Mouse (Mus musculus): ENCODE data around the gene Pdgfra.

Pdgfra gene

DNA sequence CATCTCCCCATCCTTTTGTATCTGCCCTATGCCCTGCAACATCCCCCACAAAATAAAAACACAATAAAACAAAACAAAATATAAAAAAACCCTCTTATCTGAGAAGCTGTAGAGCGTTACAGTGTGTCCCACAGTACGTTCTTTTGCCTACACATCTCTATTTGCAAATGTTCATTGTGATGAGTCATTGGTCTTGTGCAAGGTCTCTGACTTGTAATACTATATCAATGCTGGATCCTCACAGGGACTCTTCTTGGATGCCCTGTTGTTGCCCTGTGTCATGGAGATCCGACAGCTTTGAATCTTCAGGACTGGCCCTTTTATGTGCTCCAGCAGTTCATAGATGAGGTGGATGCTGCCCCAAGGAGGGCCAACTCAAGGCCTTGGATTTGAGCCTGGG is 55.8 kb downstream of the Pdgfra start:
- CTCF ChIA-PET = interaction anchor here (0.9 kb wide), 1 partner anchor 88 kb away, joined by 3 read pairs; no protein-coding TSS in a partner anchor

DNA sequence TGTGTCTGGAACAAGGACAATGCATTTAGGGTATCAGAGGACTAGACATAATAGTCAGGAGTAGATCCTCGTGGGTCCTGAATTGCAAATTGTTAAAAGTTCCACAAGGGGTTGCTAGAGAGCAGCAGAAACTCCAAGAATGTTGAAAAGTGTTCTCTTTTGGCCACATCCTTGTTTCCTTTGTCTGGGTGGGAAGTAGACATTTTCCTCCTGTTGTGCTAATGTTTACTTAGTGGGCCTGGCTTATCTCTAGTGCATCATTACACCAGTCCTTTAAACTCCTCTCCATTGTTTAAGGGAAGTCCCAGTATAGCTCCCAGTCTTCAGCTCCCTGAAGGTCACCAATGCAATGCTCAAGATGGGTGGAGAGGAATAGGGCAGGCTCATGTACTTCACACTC is 57.9 kb downstream of the Pdgfra start:
- CTCF ChIA-PET = no interaction called here

DNA sequence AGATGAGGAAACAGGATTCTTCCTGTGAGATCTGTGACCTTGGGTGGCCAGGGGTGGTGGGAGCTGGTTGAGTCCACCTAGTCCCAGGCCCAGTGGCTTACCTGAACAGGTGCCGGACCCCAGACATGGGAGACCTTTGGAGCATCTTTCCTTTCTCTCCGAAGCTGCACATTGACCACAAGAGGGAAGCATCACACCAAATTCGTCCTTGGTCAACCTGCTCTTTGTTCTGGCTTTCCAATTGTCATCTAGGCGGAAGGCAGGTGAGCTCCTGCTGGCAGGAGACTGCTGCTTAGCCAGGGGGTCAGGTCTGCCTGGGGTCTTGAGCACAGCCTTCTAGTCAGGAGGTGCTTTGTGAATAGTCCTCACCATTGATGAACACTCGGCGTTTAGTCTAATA is 62.4 kb downstream of the Pdgfra start:
- CTCF ChIA-PET = no interaction called here

DNA sequence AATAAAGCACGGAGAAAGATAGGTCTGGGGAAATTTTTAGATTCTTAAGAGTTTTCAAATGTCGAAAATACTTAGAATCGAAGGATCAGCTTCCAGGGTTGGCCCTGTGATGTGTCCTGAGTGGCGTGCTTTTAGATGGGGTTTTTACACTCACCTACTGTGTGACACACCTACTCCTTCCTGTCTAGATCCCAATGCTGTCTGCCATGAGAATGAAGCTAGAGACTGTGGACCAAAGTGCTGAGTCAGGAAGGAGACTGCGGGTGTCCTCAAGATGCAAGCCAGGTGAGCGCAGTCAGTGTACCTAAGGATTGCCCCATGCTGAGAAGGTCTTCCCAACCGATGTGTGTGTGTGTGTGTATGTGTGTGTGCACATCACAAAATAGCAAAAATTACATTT is 62.8 kb downstream of the Pdgfra start:
- CTCF ChIA-PET = no interaction called here

DNA sequence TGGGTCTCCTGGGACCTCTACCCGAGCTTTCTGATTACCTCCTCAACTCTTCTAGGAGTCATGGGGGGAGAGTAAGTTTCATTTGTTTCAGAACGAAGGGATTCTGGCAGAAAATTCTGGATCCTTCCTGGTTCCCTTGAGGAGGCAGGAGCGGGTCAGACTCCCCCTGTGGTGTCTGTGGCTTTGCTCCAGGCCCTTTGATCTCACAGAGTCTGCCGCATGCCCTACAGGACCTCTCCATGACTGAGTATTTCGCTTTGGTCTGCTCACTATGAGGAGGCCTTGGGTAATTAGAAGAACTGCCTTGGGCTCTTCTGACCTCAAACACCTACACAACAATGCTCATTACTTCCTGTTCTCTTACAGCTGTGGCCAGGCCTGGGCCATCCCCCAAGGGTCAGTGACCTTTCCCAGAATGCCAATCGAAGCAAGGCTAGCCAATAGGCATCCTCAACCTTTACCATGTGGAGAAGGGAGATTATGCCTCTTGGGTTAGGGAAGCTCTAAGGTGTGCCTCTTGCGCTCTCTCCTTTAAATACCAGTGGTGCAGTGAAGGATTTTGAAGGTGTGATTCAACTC is 63.7 kb downstream of the Pdgfra start:
- CTCF ChIA-PET = no interaction called here

DNA sequence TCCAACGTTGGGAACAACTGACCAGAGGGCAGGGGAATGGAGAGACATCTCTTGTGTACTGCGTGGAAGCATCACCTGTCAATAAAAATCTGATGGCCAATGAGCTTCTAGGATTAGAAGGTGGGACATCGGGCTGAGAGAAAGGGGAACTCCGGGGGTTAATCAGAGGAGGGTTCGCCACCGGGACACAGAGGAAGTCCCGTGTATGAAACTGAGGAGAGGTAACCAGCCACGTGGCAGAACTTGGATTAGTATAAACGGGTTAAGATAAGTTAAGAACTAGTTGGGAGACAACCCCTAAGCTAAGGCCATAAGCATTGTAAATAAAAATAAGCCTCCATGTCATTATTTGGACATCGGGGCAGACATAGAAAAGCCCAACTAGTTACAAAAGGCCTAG is 69.5 kb downstream of the Pdgfra start:
- CTCF ChIA-PET = no interaction called here

DNA sequence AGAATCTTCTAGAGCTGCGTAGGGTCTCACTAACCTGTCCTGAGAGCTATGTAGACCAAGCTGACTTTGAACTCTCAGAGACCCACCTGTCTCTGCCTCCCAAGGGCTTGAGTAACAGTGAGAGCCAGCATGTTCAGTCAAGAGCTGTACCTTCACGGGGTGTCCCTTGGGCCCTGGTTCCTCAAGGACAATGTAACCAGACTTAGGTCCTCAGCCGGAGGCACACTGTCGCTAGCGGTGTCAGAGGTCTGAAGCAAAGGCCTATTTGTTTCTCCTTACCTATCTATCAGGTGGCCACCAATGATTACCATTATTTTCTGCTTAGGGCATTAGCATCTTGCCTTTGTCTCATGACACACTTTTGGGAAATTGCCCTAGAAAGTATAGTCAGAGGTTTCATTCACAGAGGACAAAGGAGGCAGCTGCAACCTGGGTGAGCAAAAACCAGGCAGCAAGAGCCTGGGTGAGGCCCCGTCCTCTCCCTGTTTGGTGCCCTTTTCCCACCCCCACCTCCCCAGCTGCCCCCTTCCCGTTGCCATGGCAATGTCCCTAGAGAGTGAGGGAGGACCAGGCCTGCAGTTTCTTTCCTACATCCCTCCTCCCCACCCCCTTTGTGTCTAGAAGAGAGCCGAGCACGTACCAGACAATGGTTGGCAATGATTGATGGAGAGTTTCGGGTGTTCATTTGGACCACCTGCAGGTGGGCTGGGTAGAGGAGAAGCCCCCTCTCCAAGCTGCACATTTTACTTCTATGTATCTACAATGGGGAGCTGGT is 70.6 kb downstream of the Pdgfra start:
- CTCF ChIA-PET = no interaction called here

DNA sequence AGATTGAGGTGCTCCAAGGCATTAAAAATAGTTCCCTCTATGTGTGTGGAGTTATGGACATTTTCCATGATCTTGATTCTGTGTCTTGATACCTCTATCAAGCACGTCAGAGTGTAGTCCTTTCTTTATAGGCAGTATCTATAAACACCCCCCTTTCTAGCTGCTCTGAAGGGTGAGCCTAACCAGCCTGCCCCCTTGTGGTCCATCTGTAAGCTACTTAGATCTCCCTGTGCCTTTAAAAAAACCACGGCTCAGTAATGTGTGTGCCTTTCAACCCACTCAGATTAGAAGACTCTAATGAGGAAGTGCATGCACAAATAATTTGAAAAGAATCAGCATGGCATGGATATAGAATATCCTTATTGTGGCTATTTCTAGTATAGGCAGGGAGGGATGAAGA is 86.3 kb downstream of the Pdgfra start:
- CTCF ChIA-PET = no interaction called here

DNA sequence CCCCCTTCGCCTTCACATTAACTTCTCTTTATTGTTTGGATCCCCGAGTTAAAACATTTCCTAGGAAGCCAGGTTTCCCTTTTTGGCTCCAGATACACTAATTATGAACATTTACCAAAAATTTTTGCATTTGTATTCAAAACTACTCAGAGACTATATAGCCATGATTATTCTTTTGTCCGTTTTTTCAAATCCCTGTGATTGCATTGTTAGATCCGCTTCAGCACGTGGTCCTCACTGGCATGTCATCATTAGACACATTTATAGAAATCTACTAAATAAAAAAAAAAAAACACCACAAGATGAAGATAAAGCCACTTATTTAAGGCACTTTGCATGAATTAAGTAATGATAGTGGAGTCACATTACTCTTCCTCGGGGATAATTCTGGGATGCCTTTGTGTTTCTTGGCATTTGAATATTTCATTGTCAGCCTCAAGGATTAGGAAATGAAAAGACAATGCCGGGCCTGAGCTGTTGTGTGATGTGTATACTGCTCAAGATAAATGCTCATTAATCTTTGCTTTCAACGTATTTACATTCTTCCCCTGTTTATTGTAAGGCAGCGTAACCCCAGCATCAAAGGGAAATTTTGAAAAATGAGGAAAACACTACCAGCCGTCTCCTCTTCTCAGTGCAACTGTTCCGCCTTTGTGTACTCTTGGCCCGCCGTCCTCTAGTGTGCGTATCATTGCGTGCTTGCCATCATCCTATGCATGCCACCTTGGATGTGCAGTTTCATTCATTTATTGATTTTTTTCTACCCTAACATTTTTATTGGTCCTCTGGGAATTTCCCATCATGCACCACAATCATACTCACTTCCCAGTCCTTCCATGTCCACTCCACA is 87.1 kb downstream of the Pdgfra start:
- CTCF ChIA-PET = no interaction called here

DNA sequence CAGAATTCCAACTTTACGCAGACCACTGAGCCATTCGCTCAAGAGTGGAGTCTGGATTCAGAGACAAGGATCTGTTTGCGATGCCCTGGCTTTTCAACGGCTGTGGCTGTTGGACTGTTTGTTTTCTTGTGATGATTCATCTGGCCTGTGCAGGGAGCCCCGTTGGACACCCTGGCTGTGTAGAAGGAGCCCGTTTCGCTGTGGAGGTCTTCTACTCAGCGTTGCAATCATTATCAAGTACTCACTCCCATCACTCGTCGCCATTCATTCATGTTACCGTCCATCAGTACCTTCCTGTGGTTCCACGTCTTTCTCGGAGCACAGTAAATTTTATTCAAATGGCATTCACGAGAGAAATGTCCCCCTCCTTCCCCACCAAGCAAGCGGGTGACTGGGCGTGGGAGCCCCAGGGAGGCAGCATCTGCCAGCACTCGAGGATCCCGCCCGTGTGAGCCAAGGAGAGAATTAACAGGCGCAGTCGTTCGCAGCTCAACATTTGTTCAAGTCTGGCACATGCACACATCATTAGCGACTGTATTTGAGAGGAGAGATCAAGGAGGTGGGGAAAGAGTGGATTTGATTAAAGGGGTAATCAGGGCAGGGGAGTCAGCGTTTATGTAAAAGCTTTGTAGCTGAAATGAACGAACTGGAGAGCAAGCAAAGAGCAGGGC is 95.1 kb downstream of the Pdgfra start:
- CTCF ChIA-PET = no interaction called here

All from spleen, embryonic (tissue).